Mouse (Mus musculus) CH12.LX (cell line): ENCODE data around the gene Myo3b.

Experiments used
- BHLHE40 ChIP-seq: IDR thresholded peaks from 2 replicates; pipeline ENCODE4 v1.6.1; 2011; ENCODE audit warnings: mild to moderate bottlenecking, low read depth, low read length, improper control_type of control experiment
- CTCF ChIP-seq, 2 experiments: IDR thresholded peaks in 1 of 2; conservative IDR thresholded peaks in 1 of 2; 2 replicates each; pipeline ENCODE4 v1.5.1; 2011 to 2012; ENCODE audit warnings: low read depth in 2 of 2, low read length in 2 of 2, improper control_type of control experiment in 1 of 2, inconsistent platforms in 1 of 2, mild to moderate bottlenecking in 1 of 2, moderate library complexity in 1 of 2
- EP300 ChIP-seq: IDR thresholded peaks from 2 replicates; pipeline ENCODE4 v1.6.1; 2011; ENCODE audit warnings: low read length, improper control_type of control experiment
- GABPA ChIP-seq: IDR thresholded peaks from 2 replicates; pipeline ENCODE4 v1.6.1; 2012; ENCODE audit warnings: low read depth, low read length, improper control_type of control experiment, inconsistent platforms; ENCODE audit not compliant: insufficient replicate concordance
- JUN ChIP-seq: IDR thresholded peaks from 2 replicates; pipeline ENCODE4 v1.6.1; 2011; ENCODE audit warnings: low read depth, mild to moderate bottlenecking, low read length, improper control_type of control experiment, moderate library complexity; ENCODE audit not compliant: insufficient read depth
- MAX ChIP-seq: IDR thresholded peaks from 2 replicates; pipeline ENCODE4 v1.6.1; 2011; ENCODE audit warnings: low read length, improper control_type of control experiment
- NRF1 ChIP-seq: IDR thresholded peaks from 2 replicates; pipeline ENCODE4 v1.6.1; 2014; ENCODE audit warnings: low read depth, mild to moderate bottlenecking, inconsistent platforms, low read length, improper control_type of control experiment, moderate library complexity
- POLR2A ChIP-seq: IDR thresholded peaks from 2 replicates; pipeline ENCODE4 v1.6.1; 2011; ENCODE audit warnings: low read depth, mild to moderate bottlenecking, improper control_type of control experiment, low read length
- POLR2AphosphoS2 ChIP-seq: IDR thresholded peaks from 2 replicates; pipeline ENCODE4 v1.6.1; 2011; ENCODE audit warnings: low read depth, low read length, improper control_type of control experiment
- USF1 ChIP-seq: IDR thresholded peaks from 2 replicates; pipeline ENCODE4 v1.6.1; 2014; ENCODE audit warnings: low read depth, mild to moderate bottlenecking, inconsistent platforms, low read length, improper control_type of control experiment

DNA sequence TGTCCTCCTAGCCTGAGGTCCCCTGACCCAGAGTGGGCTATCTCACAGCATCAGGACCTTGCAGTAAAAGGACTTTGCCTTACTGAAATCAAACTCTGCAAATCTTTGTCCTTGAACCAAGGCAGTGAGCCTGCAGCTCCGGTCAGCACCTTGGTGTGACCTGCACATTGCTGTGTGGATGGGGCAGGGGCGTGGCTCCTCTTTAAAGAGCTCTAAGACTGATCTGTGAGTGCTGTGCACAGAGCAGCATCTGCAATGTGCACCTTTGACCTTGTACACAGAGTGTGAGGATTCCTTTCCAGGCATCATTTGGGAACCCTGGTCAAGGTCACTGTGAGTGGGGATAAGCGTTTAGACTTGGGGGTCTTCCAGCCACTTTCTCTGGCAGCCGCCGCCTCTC, 55.5 kb downstream of the Myo3b start:
- TF ChIP-seq MAX (no peak), POLR2AphosphoS2 (no peak), POLR2A (no peak), CTCF (conservative IDR thresholded peaks at IDR 0.05 in 1 of 2, IDR thresholded peaks at IDR 0.05 in 1 of 2; ENCODE audit: low read depth in 2 of 2, low read length in 2 of 2) (no peak), USF1 (no peak), BHLHE40 (no peak), JUN (no peak), NRF1 (no peak), EP300 (no peak), GABPA (no peak)
